Mouse (Mus musculus) heart, adult 2 months (tissue): ENCODE results near the gene Nploc4.

Source experiments
- CTCF ChIP-seq: fragments of 200-600 bp; IDR thresholded peaks from 2 replicates; pipeline ENCODE4 v1.8.1; 2022; ENCODE audit warnings: antibody characterized with exemption, mild to moderate bottlenecking, moderate library complexity
- EP300 ChIP-seq: fragments of 200-500 bp; IDR thresholded peaks from 2 replicates; pipeline ENCODE4 v1.6.1; 2011; ENCODE audit warnings: low read depth, low read length, control low read depth; ENCODE audit not compliant: insufficient read depth
- POLR2A ChIP-seq: fragments of 200-500 bp; IDR thresholded peaks from 2 replicates; pipeline ENCODE4 v1.6.1; 2011; ENCODE audit warnings: mild to moderate bottlenecking, low read depth, low read length, control low read depth; ENCODE audit not compliant: insufficient read depth

DNA sequence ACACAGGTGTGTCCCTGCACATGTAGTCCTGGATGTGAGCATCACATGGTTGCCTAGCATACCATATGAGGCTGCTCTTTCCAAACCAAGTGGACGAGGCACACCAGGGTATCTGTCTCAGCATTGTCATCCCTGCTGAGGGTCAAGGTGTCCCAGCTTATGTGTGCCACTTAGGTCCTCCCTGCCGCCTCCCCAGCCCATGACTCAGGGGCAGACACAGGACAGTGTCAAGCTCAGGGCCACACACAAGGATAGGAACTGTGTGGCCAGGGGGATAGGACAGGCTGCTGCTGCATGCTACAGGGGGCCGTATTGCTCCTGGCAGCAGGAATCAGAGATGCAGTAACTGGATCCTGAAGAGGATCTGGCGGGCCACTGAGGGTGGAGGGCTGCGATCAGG lies 76.8 kb downstream of the Nploc4 start:
- TF ChIP-seq CTCF, result no peak
- TF ChIP-seq POLR2A, result no peak
- TF ChIP-seq EP300, result no peak
